Mouse (Mus musculus) midbrain, embryonic 13.5 days (tissue): Measurements from ENCODE around the gene Cep72. TPM values are rescaled to one million over a fixed set of nuclear protein-coding genes. Genes with fewer than 3 reads are reported as not detected.
A peak's percentile ranks its signal among the peaks of the same experiment; 100 is the strongest.

Experiments used
- ATAC-seq: fragments of 200-750 bp; cut with Nextera tagmentation; 2 replicates; pipeline ENCODE4 v1.8.0; 2017; ENCODE audit warnings: mild to moderate bottlenecking, moderate TSS enrichment, moderate library complexity
- H3K27ac ChIP-seq: fragments of 300-500 bp; sonication (generic); 2 replicates; pipeline ENCODE4 v1.5.1; 2015; ENCODE audit warnings: inconsistent platforms, mild to moderate bottlenecking, moderate library complexity
- H3K27me3 ChIP-seq: fragments of 300-500 bp; sonication (generic); 2 replicates; pipeline ENCODE4 v1.6.1; 2015; ENCODE audit warnings: mild to moderate bottlenecking, inconsistent platforms
- H3K36me3 ChIP-seq: fragments of 300-500 bp; sonication (generic); 2 replicates; pipeline ENCODE4 v1.6.1; 2015; ENCODE audit warnings: mild to moderate bottlenecking, inconsistent platforms
- H3K4me1 ChIP-seq: fragments of 300-500 bp; sonication (generic); replicated peaks from 2 replicates; pipeline ENCODE4 v1.6.1; 2015; ENCODE audit warnings: inconsistent platforms
- H3K4me2 ChIP-seq: fragments of 300-500 bp; sonication (generic); replicated peaks from 2 replicates; pipeline ENCODE4 v1.6.1; 2015; ENCODE audit warnings: moderate library complexity, mild to moderate bottlenecking, inconsistent platforms
- H3K4me3 ChIP-seq: fragments of 300-500 bp; sonication (generic); replicated peaks from 2 replicates; pipeline ENCODE4 v1.5.1; 2015; ENCODE audit warnings: mild to moderate bottlenecking, inconsistent platforms
- H3K9ac ChIP-seq: fragments of 300-500 bp; sonication (generic); replicated peaks from 2 replicates; pipeline ENCODE4 v1.6.1; 2015; ENCODE audit warnings: mild to moderate bottlenecking, inconsistent platforms
- H3K9me3 ChIP-seq: fragments of 300-500 bp; sonication (generic); 2 replicates; pipeline ENCODE4 v1.6.1; 2016; ENCODE audit warnings: mild to moderate bottlenecking, inconsistent platforms
- WGBS: fragments of 180-500 bp; shearing (Covaris S2); methylation state at CpG from one replicate; pipeline ENCODE4 v1.1.7; 2015; 5-methylcytosine and 5-hydroxymethylcytosine counted together
- polyA plus RNA-seq: library from polyadenylated mRNA; unstranded; fragments of >200 nt; fragmentation: Nextera tagmentation; extraction: Ambion mirVana; gene quantifications from 2 replicates; pipeline ENCODE4 v1.2.1, GENCODE M21; 2015

Gene Cep72
- polyA plus RNA-seq, result 13.0 and 14.1 TPM in 2 replicates

DNA sequence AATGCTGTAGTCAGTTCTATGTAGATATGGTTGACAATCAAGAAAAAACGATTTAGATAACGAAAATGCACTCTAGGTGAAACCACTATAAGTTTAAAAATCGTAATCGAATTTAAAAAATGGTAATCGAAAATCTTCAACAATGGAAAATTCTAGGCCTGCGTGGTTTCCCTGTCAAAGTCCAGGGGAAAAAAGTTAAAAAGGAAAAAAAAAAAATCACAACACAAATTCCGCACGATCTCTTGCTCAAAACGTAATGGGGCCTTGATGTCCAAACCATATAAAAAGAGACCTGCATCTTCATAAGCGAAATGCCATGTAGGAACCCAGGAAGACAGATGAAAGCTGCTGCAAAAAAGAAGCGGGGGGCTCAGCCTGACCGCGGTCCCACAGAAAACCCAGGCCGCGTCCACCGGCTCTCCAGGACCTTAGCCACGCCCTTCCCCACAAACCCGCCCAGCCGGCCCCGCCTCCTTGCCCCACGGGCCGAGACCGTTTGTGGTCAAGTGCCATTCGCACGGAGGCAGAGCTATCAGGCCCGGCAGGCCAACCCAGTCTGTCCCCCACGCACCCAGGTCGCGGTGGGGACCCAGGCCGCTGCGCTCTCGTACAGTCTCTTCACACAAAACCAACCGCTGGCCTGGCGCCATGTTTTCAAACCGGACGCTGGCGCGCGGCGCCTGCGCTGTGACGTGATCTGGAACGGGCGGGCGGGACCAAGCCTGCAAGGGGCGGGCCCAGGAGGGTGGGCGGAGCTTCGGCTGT is at the start of gene Cep72:
TSS of gene Cep72 (minus strand) at position 687 of the 765 bp plus-strand sequence.
- Histone ChIP-seq H3K4me2 (peak within 1 kb of the TSS; percentile 59), H3K9me3 (no peaks in the 10 kb centered on the region), H3K4me3 (peak within 1 kb of the TSS; percentile 84), H3K27me3 (no peaks in the 10 kb centered on the region), H3K4me1 (peaks cover 7% of the 10 kb centered on the region; the same call in 1 of the 2 replicates), H3K36me3 (peaks cover 12% of the 10 kb centered on the region; the same call in 1 of the 2 replicates), H3K27ac (peak within 1 kb of the TSS; percentile 68), H3K9ac (peak within 1 kb of the TSS; percentile 75)
- WGBS, result 3% methylated on average over 48 of the region's 48 CpGs
- peak; percentile 96 for ATAC-seq

- H3K36me3 ChIP-seq, result no peaks in the 10 kb centered on the region
- no peaks in the 10 kb centered on the region for H3K4me1 ChIP-seq
- H3K4me2 ChIP-seq, result no peak overlapping the region
- H3K27ac ChIP-seq, result no peak overlapping the region
- no peak overlapping the region for H3K4me3 ChIP-seq
- no peaks in the 10 kb centered on the region for H3K9me3 ChIP-seq
- 88% methylated on average over 2 of the region's 2 CpGs for WGBS
- ATAC-seq, result no peak
- no peak overlapping the region for H3K9ac ChIP-seq
- no peaks in the 10 kb centered on the region for H3K27me3 ChIP-seq
These were observed 45.3 kb upstream of the Cep72 start for GRCm38 (mm10) chr13:74107410-74107809.

DNA sequence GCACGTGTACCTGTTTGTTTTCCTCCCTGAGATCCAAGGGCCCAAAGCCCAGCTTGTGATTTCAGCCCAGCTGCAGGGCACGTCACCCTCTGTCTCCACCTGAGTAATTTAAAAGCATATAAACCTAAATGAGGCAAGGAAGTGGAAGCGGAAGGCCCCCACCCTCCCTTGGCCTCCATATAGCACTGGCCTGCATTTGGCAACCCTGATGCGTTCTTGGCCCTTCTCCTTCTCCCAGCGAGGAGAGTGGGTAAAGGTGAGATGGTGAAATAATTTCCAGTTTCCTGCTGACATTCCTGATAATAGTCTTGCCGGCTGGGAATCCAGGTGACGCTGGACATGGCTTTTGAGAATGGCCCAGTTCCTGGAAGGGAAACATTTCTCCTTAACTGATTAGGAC is 42.3 kb upstream of the Cep72 start:
- H3K4me2 ChIP-seq, result no peak overlapping the region
- H3K27me3 ChIP-seq, result no peaks in the 10 kb centered on the region
- no peaks in the 10 kb centered on the region for H3K4me1 ChIP-seq
- no peak overlapping the region for H3K4me3 ChIP-seq
- no peak for ATAC-seq
- H3K27ac ChIP-seq, result no peak overlapping the region
- 88% methylated on average over 7 of the region's 7 CpGs for WGBS
- H3K36me3 ChIP-seq, result no peaks in the 10 kb centered on the region
- no peak overlapping the region for H3K9ac ChIP-seq
- no peaks in the 10 kb centered on the region for H3K9me3 ChIP-seq

- WGBS, result 85% methylated on average over 4 of the region's 4 CpGs
- Histone ChIP-seq H3K9ac (no peak overlapping the region), H3K9me3 (no peaks in the 10 kb centered on the region), H3K27ac (no peak overlapping the region), H3K36me3 (no peaks in the 10 kb centered on the region), H3K4me3 (no peak overlapping the region), H3K27me3 (no peaks in the 10 kb centered on the region), H3K4me2 (no peak overlapping the region), H3K4me1 (no peaks in the 10 kb centered on the region)
- ATAC-seq, result no peak
These were observed 40.9 kb upstream of the Cep72 start for GRCm38 (mm10) chr13:74102831-74103582.

GRCm38 (mm10) chr13:74102108-74102830 is 40.2 kb upstream of the Cep72 start:
- H3K4me1 ChIP-seq, result no peaks in the 10 kb centered on the region
- no peaks in the 10 kb centered on the region for H3K9me3 ChIP-seq
- no peak overlapping the region for H3K4me2 ChIP-seq
- H3K27me3 ChIP-seq, result no peaks in the 10 kb centered on the region
- WGBS, result 85% methylated on average over 8 of the region's 8 CpGs
- H3K27ac ChIP-seq, result no peak overlapping the region
- no peak for ATAC-seq
- no peaks in the 10 kb centered on the region for H3K36me3 ChIP-seq
- H3K4me3 ChIP-seq, result no peak overlapping the region
- H3K9ac ChIP-seq, result no peak overlapping the region

GRCm38 (mm10) chr13:74098913-74099312 is 36.8 kb upstream of the Cep72 start:
- Histone ChIP-seq H3K9ac (no peak overlapping the region), H3K27me3 (no peaks in the 10 kb centered on the region), H3K4me1 (no peaks in the 10 kb centered on the region), H3K27ac (no peak overlapping the region), H3K9me3 (no peaks in the 10 kb centered on the region), H3K36me3 (no peaks in the 10 kb centered on the region), H3K4me2 (no peak overlapping the region), H3K4me3 (no peak overlapping the region)
- no peak for ATAC-seq
- WGBS, result 87% methylated on average over 6 of the region's 6 CpGs

GRCm38 (mm10) chr13:74096715-74097363 is 34.7 kb upstream of the Cep72 start:
- no peak overlapping the region for H3K9ac ChIP-seq
- H3K27ac ChIP-seq, result no peak overlapping the region
- no peaks in the 10 kb centered on the region for H3K9me3 ChIP-seq
- no peaks in the 10 kb centered on the region for H3K36me3 ChIP-seq
- ATAC-seq, result peak; percentile 70
- no peak overlapping the region for H3K4me2 ChIP-seq
- no peak overlapping the region for H3K4me3 ChIP-seq
- no peaks in the 10 kb centered on the region for H3K4me1 ChIP-seq
- WGBS, result 47% methylated on average over 2 of the region's 2 CpGs
- H3K27me3 ChIP-seq, result no peaks in the 10 kb centered on the region

- H3K9ac ChIP-seq, result no peak overlapping the region
- 68% methylated on average over 2 of the region's 2 CpGs for WGBS
- H3K27me3 ChIP-seq, result no peaks in the 10 kb centered on the region
- no peak overlapping the region for H3K4me3 ChIP-seq
- H3K36me3 ChIP-seq, result no peaks in the 10 kb centered on the region
- H3K4me1 ChIP-seq, result no peaks in the 10 kb centered on the region
- ATAC-seq, result no peak
- H3K27ac ChIP-seq, result no peak overlapping the region
- H3K9me3 ChIP-seq, result no peaks in the 10 kb centered on the region
- H3K4me2 ChIP-seq, result no peak overlapping the region
These were observed 33.8 kb upstream of the Cep72 start for GRCm38 (mm10) chr13:74095936-74096335.

- no peak for ATAC-seq
- Histone ChIP-seq H3K4me2 (no peak overlapping the region), H3K9me3 (no peaks in the 10 kb centered on the region), H3K9ac (no peak overlapping the region), H3K36me3 (no peaks in the 10 kb centered on the region), H3K4me1 (no peaks in the 10 kb centered on the region), H3K4me3 (no peak overlapping the region), H3K27me3 (no peaks in the 10 kb centered on the region), H3K27ac (no peak overlapping the region)
- WGBS, result 72% methylated on average over 3 of the region's 3 CpGs
These were observed 28.2 kb upstream of the Cep72 start for GRCm38 (mm10) chr13:74090265-74090664.

DNA sequence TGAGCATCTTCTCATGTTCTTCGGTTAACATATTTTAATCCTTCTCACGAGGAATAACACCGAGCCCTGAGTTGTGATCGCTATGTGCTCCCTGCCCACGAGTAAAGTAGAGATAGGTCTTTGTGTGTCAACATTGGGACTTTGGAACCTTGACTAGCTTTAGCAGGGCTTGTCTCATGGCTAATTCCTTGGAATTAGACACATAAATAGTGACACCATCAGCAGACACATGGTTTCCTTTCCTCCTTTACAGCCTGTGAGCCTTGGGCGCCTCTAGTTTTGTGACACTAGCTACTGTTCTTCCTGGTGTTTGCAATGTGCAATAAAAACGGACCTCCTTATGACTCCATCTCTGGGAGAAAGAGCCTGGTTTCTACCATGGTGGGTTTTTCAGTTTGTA is 11.3 kb upstream of the Cep72 start:
- H3K27me3 ChIP-seq, result no peaks in the 10 kb centered on the region
- no peak overlapping the region for H3K9ac ChIP-seq
- no peak overlapping the region for H3K4me2 ChIP-seq
- no peaks in the 10 kb centered on the region for H3K4me1 ChIP-seq
- no peaks in the 10 kb centered on the region for H3K36me3 ChIP-seq
- no peak overlapping the region for H3K4me3 ChIP-seq
- H3K9me3 ChIP-seq, result no peaks in the 10 kb centered on the region
- no peak for ATAC-seq
- WGBS, result 88% methylated on average over 7 of the region's 7 CpGs
- H3K27ac ChIP-seq, result no peak overlapping the region

- 75% methylated on average over 3 of the region's 3 CpGs for WGBS
These were observed 9.6 kb upstream of the Cep72 start for GRCm38 (mm10) chr13:74071714-74072113.

More at GRCm38 (mm10) chr13:74071714-74072113, 9.6 kb upstream of the Cep72 start:
- no peak for ATAC-seq
- Histone ChIP-seq H3K4me2 (no peak overlapping the region), H3K27ac (no peak overlapping the region), H3K36me3 (no peaks in the 10 kb centered on the region), H3K27me3 (no peaks in the 10 kb centered on the region), H3K4me3 (no peak overlapping the region), H3K4me1 (no peaks in the 10 kb centered on the region), H3K9me3 (no peaks in the 10 kb centered on the region), H3K9ac (no peak overlapping the region)
